Mouse (Mus musculus): Measurements from ENCODE around the gene Gm4981. TPM values are rescaled to one million over a fixed set of nuclear protein-coding genes. Genes with fewer than 3 reads are reported as not detected.
"Not testable (repeated sequence)": the region's sequence is repeated elsewhere in the genome, so short reads cannot be mapped to it uniquely, and the experiment has no call there.

Gm4981 gene
- polyA plus RNA-seq (2014; fragmentation: Nextera tagmentation; extraction: Ambion mirVana): not detected in 2 replicates

- DNase-seq (ENCODE audit: low spot score) (no peak), ATAC-seq (ENCODE audit: insufficient read depth, low FRiP score, low TSS enrichment) (no peak)
- Histone ChIP-seq H3K27me3 (ENCODE audit: control insufficient read depth, insufficient read depth, low read length) (no peaks in the 10 kb centered on the region), H3K4me2 (ENCODE audit: low read depth) (no peak within 1 kb of the TSS), H3K4me1 (ENCODE audit: control insufficient read depth, insufficient read depth, low read length) (no peaks in the 10 kb centered on the region), H3K4me3 (ENCODE audit: low read depth, low read length) (no peak within 1 kb of the TSS), H3K27ac (ENCODE audit: low read depth, low read length) (no peak within 1 kb of the TSS), H3K9me3 (ENCODE audit: control insufficient read depth, low read length) (peaks cover 12% of the 10 kb centered on the region), H3K36me3 (ENCODE audit: control insufficient read depth, insufficient read depth, low read length) (peaks cover 2% of the 10 kb centered on the region; the same call in 1 of the 2 replicates), H3K9ac (ENCODE audit: low read length) (no peak within 1 kb of the TSS)
- 86% methylated on average over 10 of the region's 10 CpGs for WGBS
Observed at GRCm38 (mm10) chr10:58236613-58237012, at the start of gene Gm4981. Gm4981 (minus strand) TSS chr10:58236701.

- WGBS: 95% methylated on average over 7 of the region's 7 CpGs
- Histone ChIP-seq H3K27ac (ENCODE audit: low read depth, low read length) (no peak overlapping the region), H3K36me3 (ENCODE audit: control insufficient read depth, insufficient read depth, low read length) (peaks cover 13% of the 10 kb centered on the region), H3K4me3 (ENCODE audit: low read depth, low read length) (no peak overlapping the region), H3K4me2 (ENCODE audit: low read depth) (no peak overlapping the region), H3K27me3 (ENCODE audit: control insufficient read depth, insufficient read depth, low read length) (no peaks in the 10 kb centered on the region), H3K4me1 (ENCODE audit: control insufficient read depth, insufficient read depth, low read length) (no peaks in the 10 kb centered on the region), H3K9ac (ENCODE audit: low read length) (no peak overlapping the region), H3K9me3 (ENCODE audit: control insufficient read depth, low read length) (no peaks in the 10 kb centered on the region)
- DNase-seq (ENCODE audit: low spot score) (no peak), ATAC-seq (ENCODE audit: insufficient read depth, low FRiP score, low TSS enrichment) (no peak)
Observed at GRCm38 (mm10) chr10:58282238-58282637, 45.7 kb upstream of the Gm4981 start.

GRCm38 (mm10) chr10:58258466-58258865 lies 22.0 kb upstream of the Gm4981 start:
- Histone ChIP-seq H3K4me1 (ENCODE audit: control insufficient read depth, insufficient read depth, low read length) (no peaks in the 10 kb centered on the region), H3K9ac (ENCODE audit: low read length) (no peak overlapping the region), H3K27ac (ENCODE audit: low read depth, low read length) (no peak overlapping the region), H3K27me3 (ENCODE audit: control insufficient read depth, insufficient read depth, low read length) (no peaks in the 10 kb centered on the region), H3K4me3 (ENCODE audit: low read depth, low read length) (no peak overlapping the region), H3K9me3 (ENCODE audit: control insufficient read depth, low read length) (no peaks in the 10 kb centered on the region), H3K36me3 (ENCODE audit: control insufficient read depth, insufficient read depth, low read length) (peaks cover 2% of the 10 kb centered on the region; the same call in 1 of the 2 replicates), H3K4me2 (ENCODE audit: low read depth) (no peak overlapping the region)
- WGBS: 83% methylated on average over 5 of the region's 5 CpGs
- DNase-seq (ENCODE audit: low spot score) (no peak), ATAC-seq (ENCODE audit: insufficient read depth, low FRiP score, low TSS enrichment) (no peak)

- no peaks in the 10 kb centered on the region for H3K9me3 ChIP-seq (ENCODE audit: control insufficient read depth, low read length)
- DNase-seq (ENCODE audit: low spot score) (no peak), ATAC-seq (ENCODE audit: insufficient read depth, low FRiP score, low TSS enrichment) (no peak)
- peak overlapping the region; percentile 48 for H3K4me2 ChIP-seq (ENCODE audit: low read depth)
- no peaks in the 10 kb centered on the region for H3K4me1 ChIP-seq (ENCODE audit: control insufficient read depth, insufficient read depth, low read length)
- H3K4me3 ChIP-seq (ENCODE audit: low read depth, low read length): peak overlapping the region; percentile 84
- H3K9ac ChIP-seq (ENCODE audit: low read length): no peak overlapping the region
- 14% methylated on average over 4 of the region's 4 CpGs for WGBS
- H3K27ac ChIP-seq (ENCODE audit: low read depth, low read length): no peak overlapping the region
- no peaks in the 10 kb centered on the region for H3K27me3 ChIP-seq (ENCODE audit: control insufficient read depth, insufficient read depth, low read length)
- H3K36me3 ChIP-seq (ENCODE audit: control insufficient read depth, insufficient read depth, low read length): no peaks in the 10 kb centered on the region
Observed at GRCm38 (mm10) chr10:58255954-58256353, 19.5 kb upstream of the Gm4981 start.

GRCm38 (mm10) chr10:58255213-58255892 lies 18.9 kb upstream of the Gm4981 start, which contains the start of gene Gcc2:
Gcc2 (plus strand) TSS chr10:58255497.
- Histone ChIP-seq H3K9me3 (ENCODE audit: control insufficient read depth, low read length) (no peaks in the 10 kb centered on the region), H3K27ac (ENCODE audit: low read depth, low read length) (no peak within 1 kb of the TSS), H3K4me2 (ENCODE audit: low read depth) (peak within 1 kb of the TSS; percentile 48), H3K36me3 (ENCODE audit: control insufficient read depth, insufficient read depth, low read length) (no peaks in the 10 kb centered on the region), H3K4me1 (ENCODE audit: control insufficient read depth, insufficient read depth, low read length) (no peaks in the 10 kb centered on the region), H3K27me3 (ENCODE audit: control insufficient read depth, insufficient read depth, low read length) (no peaks in the 10 kb centered on the region), H3K9ac (ENCODE audit: low read length) (peak within 1 kb of the TSS; percentile 74), H3K4me3 (ENCODE audit: low read depth, low read length) (peak within 1 kb of the TSS; percentile 84)
- ATAC-seq (ENCODE audit: insufficient read depth, low FRiP score, low TSS enrichment) (peak; percentile 100), DNase-seq (ENCODE audit: low spot score) (peak; percentile 95)
- under 1% methylated on average over 52 of the region's 58 CpGs for WGBS

GRCm38 (mm10) chr10:58254635-58255175 lies 18.2 kb upstream of the Gm4981 start:
- 43% methylated on average over 6 of the region's 6 CpGs for WGBS
- Histone ChIP-seq H3K9ac (ENCODE audit: low read length) (peak overlapping the region; percentile 74; the same call in 1 of the 2 replicates), H3K27ac (ENCODE audit: low read depth, low read length) (no peak overlapping the region), H3K36me3 (ENCODE audit: control insufficient read depth, insufficient read depth, low read length) (no peaks in the 10 kb centered on the region), H3K4me1 (ENCODE audit: control insufficient read depth, insufficient read depth, low read length) (no peaks in the 10 kb centered on the region), H3K27me3 (ENCODE audit: control insufficient read depth, insufficient read depth, low read length) (no peaks in the 10 kb centered on the region), H3K4me2 (ENCODE audit: low read depth) (peak overlapping the region; percentile 48), H3K9me3 (ENCODE audit: control insufficient read depth, low read length) (no peaks in the 10 kb centered on the region), H3K4me3 (ENCODE audit: low read depth, low read length) (peak overlapping the region; percentile 84)
- DNase-seq (ENCODE audit: low spot score): no peak
- peak; percentile 35 for ATAC-seq (ENCODE audit: insufficient read depth, low FRiP score, low TSS enrichment)

GRCm38 (mm10) chr10:58249535-58249934 lies 13.0 kb upstream of the Gm4981 start:
- WGBS: 31% methylated on average over 1 of the region's 1 CpGs

GRCm38 (mm10) chr10:58238984-58239740 lies 2.7 kb upstream of the Gm4981 start:
- H3K9ac ChIP-seq (ENCODE audit: low read length); DNase-seq (ENCODE audit: low spot score); H3K9me3 ChIP-seq (ENCODE audit: control insufficient read depth, low read length); H3K27ac ChIP-seq (ENCODE audit: low read depth, low read length); H3K36me3 ChIP-seq (ENCODE audit: control insufficient read depth, insufficient read depth, low read length); H3K27me3 ChIP-seq (ENCODE audit: control insufficient read depth, insufficient read depth, low read length); H3K4me3 ChIP-seq (ENCODE audit: low read depth, low read length); H3K4me2 ChIP-seq (ENCODE audit: low read depth); H3K4me1 ChIP-seq (ENCODE audit: control insufficient read depth, insufficient read depth, low read length): not testable (repeated sequence)
- WGBS: 83% methylated on average over 7 of the region's 8 CpGs
- peak; percentile 83; the same call in 1 of the 2 replicates for ATAC-seq (ENCODE audit: insufficient read depth, low FRiP score, low TSS enrichment)

More at GRCm38 (mm10) chr10:58249535-58249934, 13.0 kb upstream of the Gm4981 start:
- no peaks in the 10 kb centered on the region for H3K9me3 ChIP-seq (ENCODE audit: control insufficient read depth, low read length)
- no peaks in the 10 kb centered on the region for H3K4me1 ChIP-seq (ENCODE audit: control insufficient read depth, insufficient read depth, low read length)
- DNase-seq (ENCODE audit: low spot score) (no peak), ATAC-seq (ENCODE audit: insufficient read depth, low FRiP score, low TSS enrichment) (no peak)
- H3K36me3 ChIP-seq (ENCODE audit: control insufficient read depth, insufficient read depth, low read length): no peaks in the 10 kb centered on the region
- H3K4me2 ChIP-seq (ENCODE audit: low read depth): no peak overlapping the region
- H3K27ac ChIP-seq (ENCODE audit: low read depth, low read length): no peak overlapping the region
- no peaks in the 10 kb centered on the region for H3K27me3 ChIP-seq (ENCODE audit: control insufficient read depth, insufficient read depth, low read length)
- H3K4me3 ChIP-seq (ENCODE audit: low read depth, low read length): no peak overlapping the region
- H3K9ac ChIP-seq (ENCODE audit: low read length): no peak overlapping the region

Measured in neural tube, embryonic 11.5 days (tissue).